Mouse (Mus musculus): ENCODE data around the gene Shox2. TPM values are rescaled to one million over a fixed set of nuclear protein-coding genes. Genes with fewer than 3 reads are reported as not detected.

Shox2 gene
- polyA plus RNA-seq, 1 experiment from 2014 or later, result 0.44 TPM

DNA sequence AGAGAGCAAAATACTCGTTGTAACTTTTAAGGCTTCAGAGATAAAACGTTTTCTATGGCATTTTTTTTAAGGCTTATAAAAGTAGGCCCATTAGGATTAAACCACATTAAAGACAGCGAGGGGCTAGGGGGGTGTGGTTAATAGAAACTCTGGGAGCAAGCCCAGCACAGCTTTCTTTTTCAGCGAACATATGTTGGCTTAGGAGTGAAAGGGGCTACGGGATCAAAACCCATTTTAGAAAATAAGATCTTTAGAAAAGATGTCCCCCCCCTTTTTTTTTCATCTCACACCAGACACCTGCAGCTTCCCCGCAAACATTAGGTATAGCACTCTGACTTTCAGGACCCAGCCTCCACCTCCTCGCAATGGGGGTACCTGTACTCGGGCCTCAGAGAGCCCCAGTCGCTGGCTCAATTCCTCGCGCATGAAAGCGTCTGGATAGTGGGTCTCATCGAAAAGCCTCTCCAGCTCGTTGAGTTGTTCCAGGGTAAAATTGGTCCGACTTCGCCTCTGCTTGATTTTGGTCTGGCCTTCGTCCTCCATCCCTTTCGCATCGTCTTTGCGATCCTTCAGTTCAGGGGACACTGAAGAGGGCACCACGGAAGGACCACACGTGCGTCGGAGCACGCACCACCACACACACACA, 3.6 kb downstream of the Shox2 start:
- no peak overlapping the region for H3K4me2 ChIP-seq (replicated peaks)
- no peak overlapping the region for H3K27ac ChIP-seq
- no peaks in the 10 kb centered on the region for H3K9me3 ChIP-seq
- H3K27me3 ChIP-seq (replicated peaks), result peaks cover 76% of the 10 kb centered on the region
- WGBS, result 2% methylated on average over 25 of the region's 25 CpGs
- H3K9ac ChIP-seq, result no peak overlapping the region
- no peaks in the 10 kb centered on the region for H3K36me3 ChIP-seq
- no peak for ATAC-seq
- H3K4me1 ChIP-seq (replicated peaks), result peaks cover 32% of the 10 kb centered on the region
- no peak overlapping the region for H3K4me3 ChIP-seq (replicated peaks)

DNA sequence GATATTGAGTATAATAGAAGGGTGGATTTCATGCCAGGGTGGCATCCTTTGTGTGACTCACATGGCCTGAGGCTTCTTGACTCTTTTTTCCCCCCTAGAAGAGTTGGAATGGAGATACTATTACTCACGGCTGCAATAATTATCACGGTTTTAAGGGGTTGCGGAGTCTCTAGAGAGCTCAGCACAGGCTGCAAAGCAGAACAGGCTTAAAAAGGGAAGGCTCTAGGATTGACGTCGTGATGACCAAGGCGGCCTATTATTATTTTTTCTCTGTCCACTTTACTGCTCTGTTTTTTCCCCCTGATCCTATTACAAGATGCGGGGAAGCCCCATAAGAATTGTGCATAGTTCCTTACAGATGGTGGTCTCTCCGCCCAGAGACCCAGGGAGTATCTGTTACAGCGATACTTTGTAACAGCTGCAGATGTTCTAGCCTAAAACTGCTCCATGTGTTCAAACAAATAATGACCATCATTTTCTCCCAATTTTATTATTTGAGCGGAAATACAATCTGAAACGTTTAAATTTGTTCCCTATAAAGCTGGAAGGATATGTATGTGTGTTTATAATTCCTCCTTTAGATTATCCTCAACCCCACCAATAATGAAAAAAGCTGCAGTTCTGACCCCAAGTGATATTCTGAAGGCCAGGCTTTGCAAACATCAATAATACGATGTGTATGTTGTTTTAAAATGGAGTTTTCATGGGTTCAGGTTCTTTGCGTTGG, 4.5 kb downstream of the Shox2 start:
- 8% methylated on average over 13 of the region's 13 CpGs for WGBS
- no peak for ATAC-seq
- Histone ChIP-seq H3K4me3 (replicated peaks) (no peak overlapping the region), H3K36me3 (no peaks in the 10 kb centered on the region), H3K9me3 (no peaks in the 10 kb centered on the region), H3K27ac (no peak overlapping the region), H3K4me2 (replicated peaks) (no peak overlapping the region), H3K9ac (no peak overlapping the region), H3K4me1 (replicated peaks) (peaks cover 26% of the 10 kb centered on the region), H3K27me3 (replicated peaks) (peaks cover 76% of the 10 kb centered on the region)

DNA sequence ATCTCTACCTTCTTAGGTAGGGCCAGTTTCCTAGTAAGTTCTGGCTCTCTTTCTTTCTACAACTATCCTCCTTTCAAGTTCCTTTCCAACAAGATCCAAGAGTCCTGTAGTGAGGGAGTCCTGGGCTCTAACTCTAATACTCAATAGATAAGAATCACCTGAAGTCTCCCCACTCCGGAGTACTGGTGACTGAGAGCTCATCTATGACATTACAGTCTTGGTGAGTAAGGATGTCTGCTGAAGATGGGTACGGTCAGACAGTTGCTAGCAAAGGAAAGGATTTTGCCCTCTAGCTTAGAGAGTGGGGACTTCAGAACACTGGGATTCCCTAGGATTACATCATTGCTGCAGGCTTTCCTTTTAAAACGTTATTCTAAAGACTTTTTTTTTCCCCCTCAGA, 7.1 kb downstream of the Shox2 start:
- Histone ChIP-seq H3K9ac (no peak overlapping the region), H3K4me1 (replicated peaks) (peaks cover 16% of the 10 kb centered on the region), H3K4me3 (replicated peaks) (no peak overlapping the region), H3K27ac (no peak overlapping the region), H3K27me3 (replicated peaks) (peaks cover 79% of the 10 kb centered on the region), H3K36me3 (no peaks in the 10 kb centered on the region), H3K9me3 (no peaks in the 10 kb centered on the region), H3K4me2 (replicated peaks) (no peak overlapping the region)
- ATAC-seq, result no peak
- 17% methylated on average over 3 of the region's 3 CpGs for WGBS

DNA sequence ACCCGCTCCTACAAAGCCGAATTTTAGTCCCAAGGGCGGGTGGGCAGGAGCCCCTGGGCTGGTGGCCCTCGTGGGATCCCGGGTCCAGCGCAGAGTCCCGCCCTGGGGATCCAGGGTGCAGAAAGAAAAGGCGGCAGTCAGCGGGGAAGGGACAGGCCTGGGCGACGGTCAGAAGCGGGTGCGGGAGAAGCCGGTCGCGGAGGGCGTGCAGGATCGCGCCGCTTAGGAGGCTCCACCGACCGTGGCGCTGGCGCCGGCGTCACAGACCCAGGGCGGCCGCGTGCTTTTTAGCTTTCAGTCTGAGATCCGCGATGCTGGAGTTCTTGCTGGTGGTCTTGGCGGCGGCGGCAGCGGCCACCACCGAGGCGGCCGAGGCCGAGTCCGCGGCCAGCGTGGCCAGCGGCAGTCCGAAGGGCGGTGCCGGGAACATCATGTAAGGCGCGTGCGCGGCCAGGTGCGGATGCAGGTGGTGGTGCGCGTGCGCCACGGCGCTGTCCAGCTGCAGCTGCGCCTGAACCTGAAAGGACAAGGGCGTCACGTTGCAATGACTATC, 8.1 kb downstream of the Shox2 start:
- no peak overlapping the region for H3K9ac ChIP-seq
- peak; percentile 91 for ATAC-seq
- H3K27me3 ChIP-seq (replicated peaks), result peaks cover 70% of the 10 kb centered on the region
- WGBS, result under 1% methylated on average over 59 of the region's 59 CpGs
- peak overlapping the region; percentile 50 for H3K4me3 ChIP-seq (replicated peaks)
- H3K27ac ChIP-seq, result no peak overlapping the region
- H3K9me3 ChIP-seq, result no peaks in the 10 kb centered on the region
- H3K36me3 ChIP-seq, result no peaks in the 10 kb centered on the region
- peak overlapping the region; percentile 79 for H3K4me2 ChIP-seq (replicated peaks)
- H3K4me1 ChIP-seq (replicated peaks), result peaks cover 11% of the 10 kb centered on the region

DNA sequence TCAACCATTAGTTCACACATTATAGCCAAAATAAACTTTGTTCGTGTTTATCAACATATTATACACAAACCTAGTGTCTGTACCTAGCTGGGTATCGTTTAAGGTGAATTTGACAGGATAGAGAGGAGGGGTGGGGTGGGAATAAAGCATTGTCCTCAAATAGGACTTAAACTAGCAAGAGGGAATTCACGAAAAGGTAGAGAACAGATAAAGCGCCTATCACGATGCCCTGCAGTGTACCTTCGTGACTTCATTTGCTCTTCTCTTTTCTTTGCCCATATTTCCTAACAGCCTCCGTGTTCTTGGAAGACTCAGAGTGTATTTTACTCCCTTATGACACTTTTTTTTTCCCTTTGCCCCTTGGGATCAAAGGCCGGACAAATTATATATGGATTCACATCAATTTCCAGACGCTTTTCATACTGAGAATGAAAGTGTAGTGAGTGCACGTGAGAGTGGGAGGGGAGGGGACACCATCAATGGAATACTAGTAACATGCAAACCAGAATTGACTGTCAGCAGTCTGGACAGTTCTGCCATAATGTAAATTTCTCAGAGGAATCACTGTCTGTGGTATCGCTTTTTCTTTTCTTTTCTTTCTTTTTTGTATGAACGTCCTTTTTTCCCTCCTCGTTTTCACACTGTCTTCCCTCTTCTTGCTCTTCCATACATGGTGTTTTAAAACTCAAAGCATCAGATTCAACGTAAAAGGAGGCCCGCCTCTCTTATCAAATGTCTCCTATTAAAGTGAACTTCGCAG, 9.2 kb downstream of the Shox2 start:
- H3K4me2 ChIP-seq (replicated peaks), result no peak overlapping the region
- no peak overlapping the region for H3K27ac ChIP-seq
- H3K9me3 ChIP-seq, result no peaks in the 10 kb centered on the region
- no peak for ATAC-seq
- no peak overlapping the region for H3K4me3 ChIP-seq (replicated peaks)
- no peak overlapping the region for H3K9ac ChIP-seq
- no peaks in the 10 kb centered on the region for H3K36me3 ChIP-seq
- 5% methylated on average over 16 of the region's 16 CpGs for WGBS
- peaks cover 68% of the 10 kb centered on the region for H3K27me3 ChIP-seq (replicated peaks)
- peaks cover 11% of the 10 kb centered on the region for H3K4me1 ChIP-seq (replicated peaks)

DNA sequence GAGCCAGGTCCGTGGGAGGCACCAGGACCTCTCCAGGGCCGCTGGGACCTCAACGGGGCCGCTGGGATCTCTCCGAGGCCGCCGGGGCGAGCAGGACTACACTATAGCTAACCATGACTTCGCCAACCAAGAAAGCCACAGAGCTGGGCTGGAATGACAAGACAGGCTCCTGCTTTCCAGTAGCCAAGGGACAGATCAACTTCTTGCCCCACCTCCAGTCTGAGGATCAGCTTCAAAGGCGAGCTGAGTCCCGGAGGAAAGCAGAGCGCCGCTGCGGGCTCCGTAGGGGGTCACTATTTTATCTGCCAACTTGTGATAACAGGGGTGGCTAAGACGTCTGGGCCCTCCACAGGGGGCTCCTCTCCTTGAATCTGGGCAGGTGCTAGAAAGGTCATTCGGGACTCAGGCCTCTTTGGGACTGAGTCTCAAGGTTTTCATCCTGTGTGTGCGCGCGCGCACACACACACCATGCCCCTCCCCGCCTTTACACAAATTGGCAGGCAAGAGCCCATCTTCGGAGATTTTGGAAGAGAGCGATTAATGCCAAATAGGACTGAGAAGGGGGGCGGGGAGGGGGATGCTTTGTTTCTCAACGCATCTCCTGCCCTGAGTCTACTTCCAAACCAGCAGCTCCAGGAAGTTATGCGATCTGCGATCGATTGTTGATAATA, 10.8 kb downstream of the Shox2 start:
- H3K9me3 ChIP-seq, result no peaks in the 10 kb centered on the region
- H3K4me1 ChIP-seq (replicated peaks), result peaks cover 11% of the 10 kb centered on the region
- H3K4me2 ChIP-seq (replicated peaks), result no peak overlapping the region
- no peak overlapping the region for H3K9ac ChIP-seq
- no peak for ATAC-seq
- WGBS, result 2% methylated on average over 29 of the region's 29 CpGs
- H3K4me3 ChIP-seq (replicated peaks), result no peak overlapping the region
- H3K27me3 ChIP-seq (replicated peaks), result peaks cover 58% of the 10 kb centered on the region
- H3K36me3 ChIP-seq, result no peaks in the 10 kb centered on the region
- no peak overlapping the region for H3K27ac ChIP-seq

DNA sequence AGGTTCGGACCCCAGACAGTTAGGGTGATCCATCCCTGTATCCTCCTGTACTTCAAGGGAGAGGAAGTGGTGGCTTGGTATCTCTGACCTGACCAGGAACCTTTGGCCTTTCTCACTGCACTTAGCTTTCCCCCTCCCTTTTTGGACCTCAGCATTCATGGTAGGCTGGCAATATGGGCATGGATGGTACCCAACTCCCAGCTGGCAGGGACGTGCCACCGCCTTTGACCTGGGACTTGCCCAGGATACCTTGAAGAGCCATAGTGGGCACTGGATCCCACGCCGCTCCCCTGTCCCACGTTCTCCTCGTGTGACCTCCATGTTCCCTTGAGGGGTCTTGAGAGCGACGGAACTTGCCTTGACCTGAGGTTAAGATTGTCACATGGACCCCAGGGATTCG, 11.3 kb downstream of the Shox2 start:
- no peak for ATAC-seq
- WGBS, result 2% methylated on average over 10 of the region's 10 CpGs
- peaks cover 11% of the 10 kb centered on the region for H3K4me1 ChIP-seq (replicated peaks)
- no peaks in the 10 kb centered on the region for H3K9me3 ChIP-seq
- no peak overlapping the region for H3K4me2 ChIP-seq (replicated peaks)
- H3K36me3 ChIP-seq, result no peaks in the 10 kb centered on the region
- peaks cover 57% of the 10 kb centered on the region for H3K27me3 ChIP-seq (replicated peaks)
- H3K4me3 ChIP-seq (replicated peaks), result no peak overlapping the region
- H3K9ac ChIP-seq, result no peak overlapping the region
- H3K27ac ChIP-seq, result no peak overlapping the region

DNA sequence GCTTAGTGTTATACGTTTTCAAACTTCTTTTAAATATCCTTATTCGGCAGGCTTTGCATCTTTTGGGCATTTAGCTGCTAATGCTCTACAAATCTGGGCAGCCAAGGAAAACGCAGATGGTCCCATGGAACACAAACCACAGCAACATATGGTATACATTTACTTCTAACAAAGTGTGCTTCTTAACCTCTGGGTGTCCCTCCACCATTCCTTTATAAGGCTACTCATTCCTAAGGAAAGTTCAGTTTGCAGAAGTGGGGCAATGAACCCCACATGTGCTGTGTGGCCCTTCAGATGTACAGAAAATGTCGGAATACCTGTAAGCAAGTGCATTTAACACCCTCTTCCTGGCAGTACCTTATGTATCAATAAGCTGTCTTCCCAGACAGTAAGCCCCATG, 14.1 kb downstream of the Shox2 start:
- Histone ChIP-seq H3K9me3 (no peaks in the 10 kb centered on the region), H3K27ac (no peak overlapping the region), H3K36me3 (no peaks in the 10 kb centered on the region), H3K27me3 (replicated peaks) (peaks cover 35% of the 10 kb centered on the region), H3K4me3 (replicated peaks) (no peak overlapping the region), H3K9ac (no peak overlapping the region), H3K4me2 (replicated peaks) (no peak overlapping the region), H3K4me1 (replicated peaks) (0 out of 2 replicates have a peak, but pooled peaks cover 3% of the 10 kb centered on the region)
- WGBS, result 79% methylated on average over 4 of the region's 4 CpGs
- no peak for ATAC-seq

DNA sequence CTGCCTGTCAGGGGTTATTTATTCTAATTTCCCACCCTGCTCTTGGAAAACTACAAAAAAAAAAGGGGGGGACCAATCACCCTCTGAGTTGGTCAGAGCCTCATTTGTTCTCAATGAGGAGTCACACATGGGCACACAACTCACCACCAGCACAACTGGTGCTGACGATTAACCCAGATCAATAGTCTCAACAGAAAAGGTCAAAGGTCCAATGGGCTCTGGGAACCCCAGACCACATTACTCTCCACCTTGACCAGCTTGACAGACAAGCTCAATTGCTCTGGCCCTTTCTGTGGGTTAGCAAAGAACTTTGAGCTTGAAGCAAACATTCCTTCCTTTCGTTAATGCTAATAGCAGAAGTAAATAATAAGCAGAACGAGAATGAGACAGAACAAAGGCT, 16.7 kb downstream of the Shox2 start:
- Histone ChIP-seq H3K9ac (no peak overlapping the region), H3K4me2 (replicated peaks) (no peak overlapping the region), H3K4me3 (replicated peaks) (no peak overlapping the region), H3K4me1 (replicated peaks) (no peaks in the 10 kb centered on the region), H3K36me3 (no peaks in the 10 kb centered on the region), H3K9me3 (no peaks in the 10 kb centered on the region), H3K27me3 (replicated peaks) (peaks cover 12% of the 10 kb centered on the region), H3K27ac (no peak overlapping the region)
- no peak for ATAC-seq
- 44% methylated on average over 3 of the region's 3 CpGs for WGBS

DNA sequence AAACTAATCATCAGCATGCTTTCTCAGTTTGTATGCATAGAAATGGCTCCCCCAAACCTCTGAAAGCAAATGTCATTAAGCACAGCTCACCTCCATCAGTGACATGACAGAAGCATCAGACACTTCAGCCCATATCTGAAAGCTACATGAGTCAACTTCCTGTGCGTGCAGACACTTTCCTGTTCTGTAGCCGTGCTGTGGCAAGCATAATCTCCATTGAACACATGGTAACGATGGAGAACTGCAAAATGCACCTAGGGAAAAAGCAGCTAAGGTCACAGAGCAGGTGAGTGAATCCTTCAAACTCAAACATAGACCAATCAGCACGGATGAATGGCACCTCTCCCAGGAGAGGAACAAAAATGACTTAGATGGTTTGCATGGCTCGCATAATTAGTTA, 21.6 kb downstream of the Shox2 start:
- Histone ChIP-seq H3K4me1 (replicated peaks) (no peaks in the 10 kb centered on the region), H3K36me3 (no peaks in the 10 kb centered on the region), H3K27ac (no peak overlapping the region), H3K4me3 (replicated peaks) (no peak overlapping the region), H3K27me3 (replicated peaks) (no peaks in the 10 kb centered on the region), H3K9me3 (no peaks in the 10 kb centered on the region), H3K4me2 (replicated peaks) (no peak overlapping the region), H3K9ac (no peak overlapping the region)
- 60% methylated on average over 5 of the region's 5 CpGs for WGBS
- no peak for ATAC-seq

DNA sequence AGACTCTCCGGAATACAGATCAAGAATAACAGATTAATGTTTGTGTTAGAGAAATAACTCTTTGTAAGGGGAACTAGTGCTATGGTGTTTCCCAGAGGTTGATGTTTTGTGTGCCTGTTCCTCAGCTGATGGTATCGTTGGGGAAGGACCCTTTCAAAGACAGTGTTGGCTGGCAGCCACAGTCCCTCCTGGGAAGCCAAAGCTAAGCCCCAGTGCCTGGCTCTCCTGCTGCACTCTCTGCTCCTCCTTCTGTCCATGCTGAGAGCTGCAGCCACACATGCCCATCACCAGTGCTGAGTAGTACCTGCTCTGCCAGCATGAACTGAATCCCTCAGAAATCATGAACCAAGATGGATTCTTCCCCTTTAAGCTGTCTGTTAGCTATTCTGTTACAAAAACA, 26.4 kb downstream of the Shox2 start:
- WGBS, result 64% methylated on average over 2 of the region's 2 CpGs
- Histone ChIP-seq H3K9ac (no peak overlapping the region), H3K27me3 (replicated peaks) (no peaks in the 10 kb centered on the region), H3K9me3 (no peaks in the 10 kb centered on the region), H3K4me3 (replicated peaks) (no peak overlapping the region), H3K4me2 (replicated peaks) (no peak overlapping the region), H3K27ac (no peak overlapping the region), H3K4me1 (replicated peaks) (no peaks in the 10 kb centered on the region), H3K36me3 (no peaks in the 10 kb centered on the region)
- no peak for ATAC-seq

DNA sequence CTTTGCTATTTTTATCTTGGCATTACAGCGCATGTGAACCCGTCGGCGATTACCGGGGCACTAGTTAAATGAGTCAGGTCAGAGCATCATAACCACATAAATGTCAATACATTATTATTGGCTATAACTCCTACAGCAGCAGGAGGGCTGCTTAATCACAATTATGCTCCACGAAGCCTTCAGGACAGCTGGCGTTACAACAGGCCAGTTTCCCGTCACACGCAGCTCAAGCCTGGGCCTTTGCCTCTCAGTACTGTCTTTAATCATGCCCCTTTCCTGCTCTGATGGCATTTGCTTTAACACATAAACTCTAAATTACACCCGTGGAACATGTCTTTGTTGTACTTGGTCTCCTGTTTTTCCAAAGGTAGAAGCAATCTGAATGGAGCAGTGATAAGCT, 41.9 kb downstream of the Shox2 start:
- Histone ChIP-seq H3K9me3 (no peaks in the 10 kb centered on the region), H3K27me3 (replicated peaks) (no peaks in the 10 kb centered on the region)
- ATAC-seq, result no peak

More for the DNA sequence above, 41.9 kb downstream of the Shox2 start:
- H3K36me3 ChIP-seq, result no peaks in the 10 kb centered on the region
- H3K27ac ChIP-seq, result no peak overlapping the region
- no peak overlapping the region for H3K4me2 ChIP-seq (replicated peaks)
- H3K9ac ChIP-seq, result no peak overlapping the region
- WGBS, result 64% methylated on average over 10 of the region's 10 CpGs
- no peak overlapping the region for H3K4me3 ChIP-seq (replicated peaks)
- no peaks in the 10 kb centered on the region for H3K4me1 ChIP-seq (replicated peaks)
